Mouse (Mus musculus) cerebellum, adult 9-11 months (tissue): ENCODE results near the gene Gse1.
A peak's percentile ranks its signal among the peaks of the same experiment; 100 is the strongest.
"Not testable (repeated sequence)": the region's sequence is repeated elsewhere in the genome, so short reads cannot be mapped to it uniquely, and the experiment has no call there.

ENCODE experiments used
- DNase-seq: peaks from one replicate; pipeline ENCODE4 v3.0.0; 2022

Gene Gse1

DNA sequence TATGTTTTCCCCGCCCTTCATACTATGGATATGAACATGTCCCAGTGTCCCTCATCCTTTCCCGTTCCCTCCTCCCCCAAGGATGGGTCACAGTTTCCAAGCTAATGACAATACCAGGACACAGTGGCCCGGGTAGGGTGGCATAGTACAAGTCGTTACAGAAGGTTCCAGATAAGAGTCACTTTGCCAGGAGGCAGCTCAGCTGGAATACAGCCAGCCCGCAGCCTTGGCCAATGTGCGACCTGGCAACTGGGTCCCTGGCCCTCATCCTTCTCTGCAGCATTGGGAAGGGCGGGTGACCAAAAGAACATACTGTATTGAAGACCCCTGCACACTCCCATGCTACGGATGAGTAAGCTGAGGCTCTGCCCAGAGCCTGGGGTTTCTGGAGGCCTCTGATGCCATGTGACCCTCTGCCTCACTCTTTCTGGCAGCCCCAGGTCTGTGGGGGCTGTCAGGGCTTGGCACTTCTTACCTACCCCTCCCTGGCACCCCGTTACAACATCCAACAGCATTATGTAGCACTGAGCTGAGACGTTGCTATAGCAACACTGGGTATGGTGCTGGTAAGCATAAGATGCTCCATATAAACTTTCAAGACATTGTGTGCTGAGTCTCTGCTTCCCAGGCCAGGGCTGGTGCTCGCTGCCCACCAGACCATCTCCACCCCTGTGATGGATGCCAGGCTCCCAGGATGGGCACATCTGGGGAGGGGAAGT is 100.9 kb downstream of the Gse1 start:
- DNase-seq, result no peak

- DNase-seq, result no peak
These were observed 102.8 kb downstream of the Gse1 start for GRCm38 (mm10) chr8:120331027-120331426.

DNA sequence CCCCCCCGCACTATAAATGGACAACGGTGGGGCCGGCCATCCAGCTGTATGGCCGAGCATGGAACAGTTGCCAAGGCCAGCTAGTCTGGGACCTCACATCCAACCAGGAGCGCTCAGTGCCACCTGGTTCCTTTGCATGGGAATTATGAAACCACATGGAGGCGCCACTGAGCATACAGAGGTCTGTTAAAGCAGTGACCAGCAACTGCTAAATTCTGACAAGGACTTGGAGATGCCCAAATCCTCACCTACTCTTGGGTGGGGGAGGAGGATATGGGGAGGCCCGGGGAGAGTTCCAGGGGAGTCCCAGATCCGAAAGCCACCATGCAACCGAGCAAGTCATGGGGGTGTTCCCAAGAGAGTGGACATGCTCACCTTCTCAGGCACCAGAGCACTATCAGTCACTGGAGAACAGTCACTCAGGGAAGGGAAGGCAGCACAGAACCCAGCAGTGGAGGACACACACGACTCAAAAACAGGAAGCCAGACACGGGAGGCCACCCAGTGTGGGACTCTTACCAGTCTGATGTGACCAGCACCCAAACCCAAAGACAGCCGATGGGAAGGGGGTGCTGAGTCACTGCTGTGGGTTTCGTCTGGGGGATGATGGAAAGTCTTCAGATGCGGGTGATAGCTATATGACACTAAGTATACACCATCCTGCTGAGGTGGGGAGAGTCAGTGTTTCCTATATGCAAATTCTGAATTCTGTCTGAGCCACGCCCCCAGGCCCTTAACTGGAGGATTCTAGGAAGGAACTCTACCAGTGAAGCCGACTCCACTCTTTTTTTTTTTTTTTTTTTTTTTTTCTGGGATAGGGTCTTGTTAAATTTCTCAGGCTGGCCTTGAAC is 104.3 kb downstream of the Gse1 start:
- DNase-seq, result peak; percentile 61

DNA sequence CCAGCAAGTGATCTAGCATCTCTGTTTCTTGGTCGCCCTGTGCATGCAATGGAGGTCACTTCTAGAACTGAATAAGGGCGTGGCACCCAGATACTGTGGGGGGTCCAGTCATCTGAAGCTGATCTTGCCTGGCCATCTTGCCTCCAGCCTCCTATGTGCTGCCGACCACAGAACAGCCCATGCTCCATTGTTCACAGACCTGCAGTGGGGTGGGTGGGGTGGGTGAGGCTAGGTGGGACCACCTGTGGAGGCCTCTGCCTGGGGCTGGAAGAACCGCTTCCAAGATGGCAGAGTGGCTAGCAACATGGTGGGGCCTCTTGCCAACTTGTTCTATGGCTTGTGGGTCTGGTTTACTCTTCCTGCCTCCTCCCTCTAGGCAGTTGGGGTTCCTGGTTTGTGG is 105.4 kb downstream of the Gse1 start:
- no peak for DNase-seq

GRCm38 (mm10) chr8:120334261-120334660 is 106.0 kb downstream of the Gse1 start:
- DNase-seq, result not testable (repeated sequence)

GRCm38 (mm10) chr8:120334878-120335261 is 106.6 kb downstream of the Gse1 start:
- peak; percentile 56 for DNase-seq

- peak; percentile 56 for DNase-seq
These were observed 107.2 kb downstream of the Gse1 start for GRCm38 (mm10) chr8:120335262-120336086.

GRCm38 (mm10) chr8:120336087-120336380 is 107.8 kb downstream of the Gse1 start:
- peak; percentile 56 for DNase-seq

DNA sequence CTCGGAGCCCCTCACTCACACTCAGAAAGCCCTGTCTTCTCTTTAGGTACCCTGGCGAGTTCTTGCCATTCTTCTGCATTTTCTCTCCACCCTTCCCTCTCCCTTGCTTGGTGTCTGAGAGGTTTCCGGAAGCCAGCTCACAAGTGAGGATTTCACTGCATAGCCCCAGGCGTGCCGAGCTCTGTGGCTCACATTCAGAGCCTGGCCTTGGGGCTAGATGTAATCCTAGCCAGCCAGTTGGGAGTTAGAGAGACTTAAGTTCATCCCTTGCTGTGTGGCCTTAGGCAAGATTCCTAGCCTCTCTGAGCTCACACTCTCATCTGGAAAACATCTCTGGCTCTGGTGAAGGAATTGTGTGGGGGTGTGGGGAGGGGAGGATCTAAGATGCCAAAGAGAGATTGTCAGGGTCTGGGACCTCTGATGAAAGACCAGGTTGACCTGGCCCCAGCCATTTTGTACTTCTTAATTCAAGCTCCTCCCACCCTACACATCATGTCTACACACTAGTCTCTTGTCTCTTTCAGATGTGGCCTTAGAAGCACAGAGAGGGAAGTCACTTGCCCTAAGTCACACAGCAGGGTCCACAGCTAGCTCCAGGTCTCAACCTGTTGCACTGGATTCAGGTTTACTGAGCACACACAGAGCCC is 108.8 kb downstream of the Gse1 start:
- DNase-seq, result no peak

DNA sequence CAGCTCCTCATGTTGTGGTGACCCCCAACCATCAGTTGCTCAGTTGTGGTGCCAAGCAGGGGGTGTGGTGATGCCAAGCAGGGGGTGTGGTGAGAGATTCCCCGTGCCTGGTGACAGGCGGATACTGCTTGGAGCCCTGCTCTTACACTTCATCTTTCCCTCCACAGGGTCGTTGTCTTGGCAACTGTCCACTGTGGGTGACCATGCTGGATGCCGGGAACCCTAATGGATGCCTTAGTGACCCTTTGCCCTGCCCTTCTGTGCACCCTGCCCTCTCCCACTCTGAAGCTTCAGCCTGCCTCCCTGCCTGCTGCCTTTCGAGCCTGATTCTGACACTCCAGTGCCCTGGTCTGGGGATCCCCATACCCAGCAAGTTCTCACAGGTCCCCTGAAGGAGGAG is 109.4 kb downstream of the Gse1 start:
- no peak for DNase-seq

DNA sequence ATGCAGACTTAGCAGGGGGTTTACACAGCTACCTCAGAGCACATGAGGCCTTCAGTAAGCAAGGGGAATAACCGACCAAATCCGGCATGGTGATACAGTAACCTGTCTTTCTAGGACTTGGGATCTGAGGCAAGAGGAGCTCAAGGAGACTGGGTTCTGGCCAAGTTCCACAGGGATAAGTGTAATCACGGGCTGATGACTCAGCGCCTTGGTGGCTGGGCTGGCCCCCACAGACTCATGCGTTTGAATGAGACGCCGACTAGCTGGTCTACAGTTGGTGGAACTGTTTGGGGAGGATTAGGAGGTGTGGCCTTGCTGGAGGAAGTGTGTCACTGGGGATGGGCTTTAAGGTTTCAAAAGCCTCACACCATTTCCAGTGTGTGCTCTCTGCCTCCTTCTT is 110.4 kb downstream of the Gse1 start:
- no peak for DNase-seq

- DNase-seq, result no peak
These were observed 111.5 kb downstream of the Gse1 start for GRCm38 (mm10) chr8:120339743-120340142.

- DNase-seq, result no peak
These were observed 112.9 kb downstream of the Gse1 start for GRCm38 (mm10) chr8:120341124-120341523.

- no peak for DNase-seq
These were observed 114.7 kb downstream of the Gse1 start for GRCm38 (mm10) chr8:120342847-120343548.

DNA sequence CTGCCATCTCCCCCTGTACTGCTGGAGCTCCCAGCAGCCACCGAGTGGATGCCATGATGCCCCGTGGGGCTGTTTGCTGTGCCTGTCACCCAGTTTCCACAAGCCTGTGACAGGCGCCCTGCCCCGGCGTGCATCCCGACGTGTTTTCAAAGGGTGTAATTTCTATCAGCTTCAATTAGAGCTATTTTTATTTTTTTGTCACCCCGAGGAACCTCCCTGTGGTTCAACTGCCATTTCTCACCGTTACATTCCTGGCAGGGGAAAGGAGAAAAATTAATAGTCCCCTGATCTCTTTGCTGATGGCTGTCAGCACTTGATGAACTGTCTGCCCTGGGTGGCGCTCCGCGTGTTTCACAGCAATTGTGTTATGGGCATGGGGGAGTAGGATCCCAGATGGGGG is 115.3 kb downstream of the Gse1 start:
- DNase-seq, result no peak

DNA sequence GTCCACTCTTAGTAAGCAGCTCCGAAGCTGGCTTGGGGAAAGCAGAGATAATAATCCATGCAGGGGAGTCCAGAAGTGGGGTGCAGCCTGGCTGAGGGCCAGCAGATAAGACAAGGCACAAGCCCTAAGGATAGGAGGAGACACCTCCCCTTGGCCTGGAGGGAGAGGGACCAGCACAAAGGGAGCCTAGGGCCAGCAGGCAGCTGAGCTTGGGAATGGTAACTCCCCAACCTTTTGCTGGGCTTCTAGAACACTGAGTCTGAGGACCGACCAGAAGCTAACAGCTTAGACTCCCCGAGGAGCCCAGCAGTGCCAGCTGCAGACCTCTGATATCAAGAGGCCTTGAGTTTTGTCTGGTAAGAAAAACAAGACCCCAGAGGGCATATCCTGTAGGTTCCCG is 115.9 kb downstream of the Gse1 start:
- no peak for DNase-seq

DNA sequence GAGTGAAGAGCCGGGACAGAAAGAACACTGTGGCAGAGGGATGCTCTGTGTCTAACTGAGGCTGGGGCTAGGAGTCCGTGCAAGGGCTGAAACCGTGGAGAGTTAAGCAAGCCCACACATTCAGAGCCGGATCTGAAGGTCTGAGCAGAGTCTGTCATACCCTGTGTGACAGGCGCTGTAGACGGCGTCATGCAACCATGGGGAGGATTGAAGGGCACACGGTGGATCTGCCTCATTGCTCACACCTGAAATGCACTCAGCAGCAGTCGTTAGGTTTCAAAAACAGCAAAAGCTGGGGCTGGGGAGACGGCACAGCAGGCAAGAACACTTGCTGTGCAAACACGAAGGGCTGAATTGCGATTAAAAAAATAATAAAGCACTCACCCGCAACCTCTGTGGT is 116.3 kb downstream of the Gse1 start:
- no peak for DNase-seq

DNA sequence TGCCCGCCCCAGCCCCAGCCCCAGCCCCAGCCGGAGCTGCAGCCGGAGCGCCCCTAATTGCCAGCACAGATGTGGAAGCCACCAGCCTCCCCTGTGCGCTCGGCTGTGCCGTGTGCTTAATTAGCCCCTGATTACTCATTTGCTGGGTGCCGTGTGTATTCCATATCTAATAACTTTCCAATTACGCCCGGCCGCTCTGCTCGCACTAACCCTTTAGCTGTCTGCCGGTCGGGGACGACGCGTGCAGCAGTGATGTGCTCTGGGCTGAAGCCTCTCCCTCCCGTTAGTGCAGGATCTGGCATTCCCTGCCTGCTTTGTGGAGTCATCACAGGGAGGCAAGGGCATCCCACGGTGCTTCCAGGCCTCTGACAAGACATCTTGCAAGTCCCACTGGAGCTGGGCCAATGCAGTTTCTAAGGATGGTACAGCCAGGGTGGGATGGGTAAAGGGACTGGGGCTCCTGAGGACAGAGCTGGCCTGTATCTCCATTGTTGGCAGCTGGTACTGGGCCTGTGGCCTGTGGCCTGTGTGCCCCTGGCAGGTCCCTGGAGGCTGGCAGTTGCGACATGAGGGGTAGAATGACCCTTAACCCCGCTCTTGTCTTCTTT is 119.6 kb downstream of the Gse1 start:
- DNase-seq, result no peak

DNA sequence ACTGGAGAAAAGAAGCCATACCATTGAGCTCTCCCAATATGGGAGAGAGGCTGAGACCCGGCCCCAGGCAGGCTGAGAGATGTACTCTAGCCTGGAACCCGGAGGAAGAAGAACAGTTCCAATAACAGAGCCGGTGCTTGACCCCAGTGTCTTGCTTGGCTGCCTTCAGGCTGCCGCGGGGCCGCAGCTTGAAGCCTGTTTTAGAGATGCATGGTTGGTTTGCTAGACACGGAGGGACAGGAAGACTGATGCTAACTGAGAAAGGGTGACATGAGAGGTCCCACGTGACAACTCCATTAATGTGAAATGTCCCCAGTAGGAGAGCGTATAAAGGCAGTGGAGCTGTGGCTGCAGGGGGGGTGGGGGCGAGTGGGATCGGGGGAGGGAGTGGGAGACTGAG is 120.7 kb downstream of the Gse1 start:
- no peak for DNase-seq

DNA sequence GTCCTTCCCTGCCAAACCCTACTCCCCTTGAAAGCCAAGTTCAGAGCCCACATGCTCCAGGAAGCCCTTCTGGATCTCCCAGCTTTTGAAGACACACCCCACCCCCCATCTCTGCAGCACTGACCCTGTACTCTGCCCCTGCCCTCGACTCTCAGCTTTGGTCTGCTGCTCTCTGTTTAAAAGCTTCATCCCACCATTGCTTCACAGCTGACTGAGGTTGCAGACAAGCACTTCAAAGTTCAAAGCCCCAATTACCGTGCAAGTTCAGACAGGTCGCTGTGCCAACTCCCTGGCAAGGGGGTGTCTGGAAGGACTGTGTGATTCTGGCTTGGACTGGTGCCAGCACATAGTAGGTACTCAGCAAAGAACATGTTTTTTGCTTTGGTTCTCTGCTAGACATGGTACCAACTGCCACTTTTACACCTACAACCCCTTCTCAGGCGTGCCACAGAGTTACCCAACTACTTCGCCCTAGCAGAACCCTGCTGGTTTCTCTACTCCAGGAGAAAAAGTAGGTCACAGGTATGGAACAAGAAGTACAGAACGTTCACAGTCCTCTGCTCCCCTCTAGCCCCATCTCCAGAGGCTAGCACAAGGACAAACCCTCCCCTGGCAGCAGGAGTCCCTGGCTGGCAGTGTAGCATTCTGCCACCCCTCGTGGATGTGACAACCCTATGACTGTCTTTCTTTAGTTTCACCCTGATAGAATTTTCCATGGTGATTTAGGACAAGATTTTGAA is 123.2 kb downstream of the Gse1 start:
- no peak for DNase-seq

GRCm38 (mm10) chr8:120352096-120352495 is 123.8 kb downstream of the Gse1 start:
- no peak for DNase-seq
